Mouse (Mus musculus): ENCODE data around the gene Ptges2.

DNA sequence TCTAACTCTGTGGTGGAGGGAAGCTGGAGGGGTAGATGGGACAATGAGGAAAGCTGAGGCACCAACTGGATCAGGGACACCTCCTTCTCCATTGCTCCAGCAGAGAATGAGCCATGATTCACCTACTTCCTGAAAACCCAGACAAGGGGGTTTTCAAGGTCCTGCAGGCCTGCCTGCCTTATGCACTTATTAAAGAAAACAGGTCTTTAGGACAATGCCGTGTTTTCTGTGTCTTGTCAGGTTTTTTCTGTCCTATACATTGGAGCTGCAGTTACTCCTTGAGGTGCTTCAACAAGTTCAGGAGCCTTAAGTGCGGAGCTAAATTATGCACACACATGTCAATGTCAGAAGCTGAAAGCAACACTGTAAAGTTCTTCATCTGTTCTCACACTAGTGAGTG, 45.9 kb downstream of the Ptges2 start:
- no peak for TF ChIP-seq CTCF (IDR thresholded peaks at IDR 0.05; ENCODE audit: low read depth)
- no peak for TF ChIP-seq EP300 (IDR thresholded peaks at IDR 0.05; ENCODE audit: low read depth)
